Mouse (Mus musculus): ENCODE data around the gene Alox15.

GRCm38 (mm10) chr11:70321664-70322063 lies 30.2 kb downstream of the Alox15 start:
- TF ChIP-seq GATA1 (IDR thresholded peaks at IDR 0.05; ENCODE audit: borderline replicate concordance, low read length), result no peak
- no peak for TF ChIP-seq FLI1 (IDR thresholded peaks at IDR 0.05; ENCODE audit: low read length)

All from megakaryocyte, embryonic 14.5 days (primary cell).